Mouse (Mus musculus) spleen, postnatal 4 days (tissue): ENCODE data around the gene Olfr220.

Source experiments
- DNase-seq, 2 experiments: peaks; one replicate each; pipeline ENCODE4 v3.0.0; 2022; ENCODE audit warnings: low spot score in 2 of 2

Gene Olfr220

GRCm38 (mm10) chr1:174441782-174442181, at the start of gene Olfr220:
TSS of gene Olfr220 (plus strand) at chr1:174442082.
- no peak for DNase-seq

GRCm38 (mm10) chr1:174422959-174423358, 18.9 kb upstream of the Olfr220 start:
- no peak for DNase-seq

- no peak for DNase-seq
These were observed 18.1 kb upstream of the Olfr220 start, which contains the start of gene Olfr414 for GRCm38 (mm10) chr1:174423764-174424163. TSS of gene Olfr414 (plus strand) at chr1:174424064.

GRCm38 (mm10) chr1:174426180-174426986, 15.5 kb upstream of the Olfr220 start:
- DNase-seq: no peak

GRCm38 (mm10) chr1:174427402-174427801, 14.5 kb upstream of the Olfr220 start:
- no peak for DNase-seq

- DNase-seq: no peak
These were observed 13.5 kb upstream of the Olfr220 start for GRCm38 (mm10) chr1:174428407-174428806.

- DNase-seq: no peak
These were observed 7.8 kb upstream of the Olfr220 start for GRCm38 (mm10) chr1:174434121-174434520.

GRCm38 (mm10) chr1:174455100-174455499, 13.2 kb downstream of the Olfr220 start:
- DNase-seq: no peak

GRCm38 (mm10) chr1:174465385-174465784, 23.5 kb downstream of the Olfr220 start:
- DNase-seq: no peak

- no peak for DNase-seq
These were observed 24.4 kb downstream of the Olfr220 start for GRCm38 (mm10) chr1:174466240-174466639.

GRCm38 (mm10) chr1:174469736-174470135, 27.9 kb downstream of the Olfr220 start:
- no peak for DNase-seq

- DNase-seq: no peak
These were observed 40.7 kb downstream of the Olfr220 start for GRCm38 (mm10) chr1:174482567-174482966.

- DNase-seq: no peak
These were observed 58.2 kb downstream of the Olfr220 start for GRCm38 (mm10) chr1:174500064-174500463.
